Mouse (Mus musculus): ENCODE data around the gene Spata32. TPM values are rescaled to one million over a fixed set of nuclear protein-coding genes. Genes with fewer than 3 reads are reported as not detected.
A peak's percentile ranks its signal among the peaks of the same experiment; 100 is the strongest.

Gene Spata32
- polyA plus RNA-seq, 1 experiment from 2014 or later, result not detected

DNA sequence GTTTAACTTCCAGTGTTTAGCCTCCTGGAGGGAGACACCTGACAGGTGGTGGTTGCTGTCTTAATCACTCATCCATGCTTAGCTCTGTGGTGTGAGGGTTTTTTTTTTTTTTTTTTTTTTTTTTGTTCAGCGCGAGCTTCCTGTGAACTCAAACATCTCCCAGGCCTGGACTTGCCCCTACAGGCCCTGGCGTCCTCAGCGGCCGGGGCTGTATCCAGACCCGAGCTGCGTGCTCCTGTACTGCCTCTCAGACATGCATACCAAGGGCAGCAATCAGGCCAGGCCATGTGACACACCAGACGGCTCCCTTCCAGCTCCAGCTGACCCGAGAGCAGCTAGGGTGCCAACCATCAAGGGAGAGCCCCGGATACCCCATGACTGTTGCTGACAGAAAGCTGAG lies 18.7 kb upstream of the Spata32 start:
- no peak overlapping the region for H3K27ac ChIP-seq (ENCODE audit: low read depth, low read length)
- no peak overlapping the region for H3K4me3 ChIP-seq (ENCODE audit: low read depth, low read length)
- no peaks in the 10 kb centered on the region; the same call in 1 of the 2 replicates for H3K36me3 ChIP-seq (ENCODE audit: control insufficient read depth, insufficient read depth, low read length)
- ATAC-seq (replicated peaks; ENCODE audit: low FRiP score), result no peak
- no peak overlapping the region for H3K4me2 ChIP-seq
- no peaks in the 10 kb centered on the region for H3K9me3 ChIP-seq (ENCODE audit: control insufficient read depth, low read length)
- no peaks in the 10 kb centered on the region for H3K27me3 ChIP-seq (replicated peaks; ENCODE audit: control insufficient read depth, insufficient read depth, low read length)
- H3K4me1 ChIP-seq (replicated peaks; ENCODE audit: control insufficient read depth, insufficient read depth, low read length), result no peaks in the 10 kb centered on the region; the same call in 1 of the 2 replicates
- DNase-seq (ENCODE audit: low spot score), result no peak
- 80% methylated on average over 10 of the region's 10 CpGs for WGBS
- H3K9ac ChIP-seq (ENCODE audit: low read depth, low read length), result no peak overlapping the region

DNA sequence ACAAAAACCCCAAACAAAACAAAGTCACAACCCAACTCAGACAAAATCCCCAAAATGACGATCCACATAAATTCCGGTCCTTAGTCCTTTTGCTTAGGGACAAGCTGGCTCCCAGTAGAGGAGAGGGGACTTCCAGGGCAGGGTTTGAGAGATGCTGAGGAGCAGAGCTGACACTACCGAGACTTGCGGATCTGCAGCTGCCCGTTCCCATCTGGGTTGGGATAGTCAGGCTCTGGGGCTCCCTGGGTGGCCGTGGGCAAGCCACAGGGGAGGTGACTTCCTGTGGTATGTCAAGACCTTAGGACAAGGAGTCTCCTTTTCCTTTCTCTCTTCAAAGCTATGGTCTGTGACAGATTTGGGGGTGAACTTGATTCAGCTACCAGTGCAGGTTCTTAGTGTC lies 18.2 kb upstream of the Spata32 start:
- no peaks in the 10 kb centered on the region; the same call in 1 of the 2 replicates for H3K36me3 ChIP-seq (ENCODE audit: control insufficient read depth, insufficient read depth, low read length)
- 78% methylated on average over 6 of the region's 6 CpGs for WGBS
- H3K4me3 ChIP-seq (ENCODE audit: low read depth, low read length), result no peak overlapping the region
- H3K9ac ChIP-seq (ENCODE audit: low read depth, low read length), result no peak overlapping the region
- H3K9me3 ChIP-seq (ENCODE audit: control insufficient read depth, low read length), result no peaks in the 10 kb centered on the region
- no peaks in the 10 kb centered on the region for H3K27me3 ChIP-seq (replicated peaks; ENCODE audit: control insufficient read depth, insufficient read depth, low read length)
- no peaks in the 10 kb centered on the region; the same call in 1 of the 2 replicates for H3K4me1 ChIP-seq (replicated peaks; ENCODE audit: control insufficient read depth, insufficient read depth, low read length)
- DNase-seq (ENCODE audit: low spot score) (no peak), ATAC-seq (replicated peaks; ENCODE audit: low FRiP score) (no peak)
- no peak overlapping the region for H3K27ac ChIP-seq (ENCODE audit: low read depth, low read length)
- H3K4me2 ChIP-seq, result no peak overlapping the region

DNA sequence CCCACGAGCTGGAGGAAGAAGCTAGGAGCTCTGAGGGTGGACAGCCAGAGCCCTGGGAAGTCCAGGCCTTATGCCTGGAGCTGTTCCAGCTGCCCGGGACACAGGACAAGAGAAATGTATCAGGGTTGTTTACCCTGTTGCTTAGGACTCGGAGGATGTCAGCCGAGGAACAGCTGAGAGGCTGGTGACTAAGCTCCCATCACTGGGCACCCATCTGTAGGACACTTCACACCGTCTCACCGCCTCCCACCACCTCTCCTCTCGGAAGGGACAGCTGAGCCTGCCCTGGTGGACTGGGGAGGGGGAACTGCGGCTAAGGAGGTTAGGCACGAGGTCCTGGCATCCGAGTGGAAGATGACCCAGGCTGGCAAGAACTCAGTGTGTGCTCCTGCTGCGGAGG lies 17.5 kb upstream of the Spata32 start:
- no peaks in the 10 kb centered on the region for H3K9me3 ChIP-seq (ENCODE audit: control insufficient read depth, low read length)
- no peak overlapping the region for H3K27ac ChIP-seq (ENCODE audit: low read depth, low read length)
- no peak for ATAC-seq (replicated peaks; ENCODE audit: low FRiP score)
- no peak overlapping the region for H3K4me2 ChIP-seq
- H3K9ac ChIP-seq (ENCODE audit: low read depth, low read length), result no peak overlapping the region
- H3K27me3 ChIP-seq (replicated peaks; ENCODE audit: control insufficient read depth, insufficient read depth, low read length), result no peaks in the 10 kb centered on the region
- no peak for DNase-seq (ENCODE audit: low spot score)
- H3K4me1 ChIP-seq (replicated peaks; ENCODE audit: control insufficient read depth, insufficient read depth, low read length), result no peaks in the 10 kb centered on the region; the same call in 1 of the 2 replicates
- no peaks in the 10 kb centered on the region; the same call in 1 of the 2 replicates for H3K36me3 ChIP-seq (ENCODE audit: control insufficient read depth, insufficient read depth, low read length)
- H3K4me3 ChIP-seq (ENCODE audit: low read depth, low read length), result no peak overlapping the region
- 64% methylated on average over 11 of the region's 11 CpGs for WGBS

DNA sequence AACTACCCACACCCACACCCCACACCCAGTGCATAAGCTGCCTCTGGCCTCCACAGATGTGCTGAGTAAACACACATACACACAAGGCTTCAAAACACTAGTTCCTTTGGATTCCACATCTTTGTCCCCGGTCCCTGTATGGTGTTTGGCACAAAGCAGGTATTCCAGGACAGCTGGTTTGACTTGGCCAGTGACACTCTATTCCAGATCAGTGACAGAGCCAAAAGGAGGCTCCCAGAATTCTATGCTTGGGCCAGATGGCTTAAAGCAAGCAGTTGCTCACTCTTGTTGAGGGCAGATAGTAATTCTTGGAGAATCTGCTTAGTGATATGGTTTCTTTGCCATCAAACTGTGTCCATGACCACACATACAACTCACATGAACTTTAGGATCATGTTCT lies 16.2 kb upstream of the Spata32 start:
- DNase-seq (ENCODE audit: low spot score), result no peak
- no peak overlapping the region for H3K27ac ChIP-seq (ENCODE audit: low read depth, low read length)
- H3K27me3 ChIP-seq (replicated peaks; ENCODE audit: control insufficient read depth, insufficient read depth, low read length), result no peaks in the 10 kb centered on the region
- no peaks in the 10 kb centered on the region for H3K4me1 ChIP-seq (replicated peaks; ENCODE audit: control insufficient read depth, insufficient read depth, low read length)
- WGBS, result 79% methylated on average over 1 of the region's 1 CpGs
- no peak overlapping the region for H3K9ac ChIP-seq (ENCODE audit: low read depth, low read length)
- no peak overlapping the region for H3K4me2 ChIP-seq
- peaks cover 2% of the 10 kb centered on the region for H3K36me3 ChIP-seq (ENCODE audit: control insufficient read depth, insufficient read depth, low read length)
- H3K4me3 ChIP-seq (ENCODE audit: low read depth, low read length), result no peak overlapping the region
- ATAC-seq (replicated peaks; ENCODE audit: low FRiP score), result no peak
- H3K9me3 ChIP-seq (ENCODE audit: control insufficient read depth, low read length), result no peaks in the 10 kb centered on the region

DNA sequence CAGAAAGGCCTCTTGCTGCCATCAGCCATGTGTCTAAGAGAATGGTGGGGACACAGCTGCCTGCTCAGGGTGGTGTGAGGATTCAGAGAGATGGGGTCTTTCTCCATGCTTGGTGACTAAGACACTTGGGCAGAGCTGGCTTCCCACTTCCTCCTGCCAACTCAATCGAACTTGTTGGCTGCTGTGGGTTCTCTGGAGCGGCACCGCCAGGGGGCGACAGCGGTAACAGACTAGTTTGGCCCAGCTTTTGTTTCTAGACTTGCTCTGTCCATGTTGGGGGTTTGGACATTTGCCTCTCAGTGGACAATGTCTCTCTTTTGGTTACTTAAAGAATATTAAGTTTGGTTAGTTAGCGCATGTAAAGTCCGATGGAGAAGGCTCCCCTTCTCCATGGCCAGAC lies 14.7 kb upstream of the Spata32 start:
- Histone ChIP-seq H3K4me2 (no peak overlapping the region), H3K9me3 (ENCODE audit: control insufficient read depth, low read length) (no peaks in the 10 kb centered on the region), H3K27me3 (replicated peaks; ENCODE audit: control insufficient read depth, insufficient read depth, low read length) (no peaks in the 10 kb centered on the region), H3K27ac (ENCODE audit: low read depth, low read length) (no peak overlapping the region), H3K36me3 (ENCODE audit: control insufficient read depth, insufficient read depth, low read length) (peaks cover 4% of the 10 kb centered on the region), H3K4me3 (ENCODE audit: low read depth, low read length) (no peak overlapping the region), H3K9ac (ENCODE audit: low read depth, low read length) (no peak overlapping the region), H3K4me1 (replicated peaks; ENCODE audit: control insufficient read depth, insufficient read depth, low read length) (no peaks in the 10 kb centered on the region)
- DNase-seq (ENCODE audit: low spot score), result peak; percentile 64
- 28% methylated on average over 7 of the region's 7 CpGs for WGBS
- no peak for ATAC-seq (replicated peaks; ENCODE audit: low FRiP score)

DNA sequence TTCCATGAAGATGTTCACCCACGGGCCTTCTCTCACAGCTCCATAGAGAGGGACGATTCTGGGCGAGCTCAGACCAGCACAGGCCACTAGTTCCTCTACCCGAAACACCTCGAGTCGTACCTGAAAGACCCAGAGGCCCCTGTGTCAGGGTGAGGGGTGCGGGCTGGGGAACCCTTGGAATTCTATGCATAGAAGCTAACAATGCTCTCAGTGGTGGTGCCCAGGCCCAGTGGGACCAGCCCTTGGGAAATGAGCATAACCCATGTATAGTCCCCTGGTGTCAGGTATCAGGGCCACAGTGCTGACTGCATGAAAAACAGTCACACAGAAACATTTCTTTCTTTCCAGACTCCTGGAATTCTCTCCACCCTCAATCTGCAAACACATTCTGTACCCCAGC lies 13.1 kb upstream of the Spata32 start:
- H3K4me1 ChIP-seq (replicated peaks; ENCODE audit: control insufficient read depth, insufficient read depth, low read length), result 0 out of 2 replicates have a peak, but pooled peaks cover 2% of the 10 kb centered on the region
- no peaks in the 10 kb centered on the region for H3K9me3 ChIP-seq (ENCODE audit: control insufficient read depth, low read length)
- peaks cover 4% of the 10 kb centered on the region; the same call in 1 of the 2 replicates for H3K36me3 ChIP-seq (ENCODE audit: control insufficient read depth, insufficient read depth, low read length)
- H3K4me3 ChIP-seq (ENCODE audit: low read depth, low read length), result no peak overlapping the region
- H3K4me2 ChIP-seq, result no peak overlapping the region
- H3K9ac ChIP-seq (ENCODE audit: low read depth, low read length), result no peak overlapping the region
- 83% methylated on average over 7 of the region's 7 CpGs for WGBS
- H3K27ac ChIP-seq (ENCODE audit: low read depth, low read length), result no peak overlapping the region
- ATAC-seq (replicated peaks; ENCODE audit: low FRiP score) (no peak), DNase-seq (ENCODE audit: low spot score) (no peak)
- no peaks in the 10 kb centered on the region for H3K27me3 ChIP-seq (replicated peaks; ENCODE audit: control insufficient read depth, insufficient read depth, low read length)

DNA sequence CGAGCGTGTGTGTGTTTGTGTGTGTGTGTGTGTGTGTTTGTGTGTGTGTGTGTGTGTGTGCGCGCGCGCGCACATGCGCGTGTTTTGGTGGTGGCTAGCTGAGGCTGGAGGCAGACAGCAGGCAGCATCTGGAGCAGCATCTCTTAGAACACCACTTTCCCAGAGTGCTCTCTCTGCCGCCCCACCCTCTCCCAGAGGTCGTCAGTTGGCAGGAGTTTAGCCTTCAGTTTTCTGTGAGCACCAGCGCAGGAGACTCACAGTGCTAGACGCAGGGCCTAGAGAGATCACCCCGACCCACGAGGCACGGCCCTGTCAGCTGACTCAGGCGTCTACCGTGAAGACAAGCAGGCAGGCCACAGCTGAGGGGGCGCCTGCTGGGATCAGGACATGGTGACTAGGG lies 12.4 kb upstream of the Spata32 start:
- ATAC-seq (replicated peaks; ENCODE audit: low FRiP score), result no peak
- Histone ChIP-seq H3K36me3 (ENCODE audit: control insufficient read depth, insufficient read depth, low read length) (peaks cover 4% of the 10 kb centered on the region; the same call in 1 of the 2 replicates), H3K9me3 (ENCODE audit: control insufficient read depth, low read length) (no peaks in the 10 kb centered on the region), H3K4me1 (replicated peaks; ENCODE audit: control insufficient read depth, insufficient read depth, low read length) (0 out of 2 replicates have a peak, but pooled peaks cover 2% of the 10 kb centered on the region), H3K4me3 (ENCODE audit: low read depth, low read length) (no peak overlapping the region), H3K27ac (ENCODE audit: low read depth, low read length) (no peak overlapping the region), H3K27me3 (replicated peaks; ENCODE audit: control insufficient read depth, insufficient read depth, low read length) (no peaks in the 10 kb centered on the region), H3K4me2 (no peak overlapping the region), H3K9ac (ENCODE audit: low read depth, low read length) (no peak overlapping the region)
- DNase-seq (ENCODE audit: low spot score), result no peak
- WGBS, result 85% methylated on average over 19 of the region's 19 CpGs

DNA sequence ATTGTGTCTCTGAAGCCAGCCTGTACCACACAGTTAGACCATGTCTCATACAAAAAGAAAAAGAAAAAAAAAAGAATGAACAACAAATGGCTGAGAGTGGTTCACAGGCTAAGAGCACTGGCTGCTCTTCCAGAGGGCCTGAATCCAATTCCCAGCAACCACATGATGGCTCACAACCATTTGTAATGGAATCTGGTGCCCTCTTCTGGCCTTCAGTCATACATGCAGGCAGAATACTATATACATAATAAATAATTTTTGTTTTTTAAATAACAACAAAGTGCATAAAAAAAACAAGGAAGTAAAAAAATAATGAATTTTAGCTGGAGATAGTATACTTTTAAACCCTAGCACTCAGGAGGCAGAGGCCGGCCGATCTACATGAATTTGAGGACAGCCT lies 11.4 kb upstream of the Spata32 start:
- Histone ChIP-seq H3K27ac (ENCODE audit: low read depth, low read length) (no peak overlapping the region), H3K4me3 (ENCODE audit: low read depth, low read length) (no peak overlapping the region), H3K9ac (ENCODE audit: low read depth, low read length) (no peak overlapping the region), H3K4me1 (replicated peaks; ENCODE audit: control insufficient read depth, insufficient read depth, low read length) (peaks cover 5% of the 10 kb centered on the region; the same call in 1 of the 2 replicates), H3K27me3 (replicated peaks; ENCODE audit: control insufficient read depth, insufficient read depth, low read length) (no peaks in the 10 kb centered on the region), H3K9me3 (ENCODE audit: control insufficient read depth, low read length) (no peaks in the 10 kb centered on the region), H3K4me2 (no peak overlapping the region), H3K36me3 (ENCODE audit: control insufficient read depth, insufficient read depth, low read length) (peaks cover 4% of the 10 kb centered on the region)
- ATAC-seq (replicated peaks; ENCODE audit: low FRiP score) (no peak), DNase-seq (ENCODE audit: low spot score) (no peak)
- 94% methylated on average over 2 of the region's 2 CpGs for WGBS

DNA sequence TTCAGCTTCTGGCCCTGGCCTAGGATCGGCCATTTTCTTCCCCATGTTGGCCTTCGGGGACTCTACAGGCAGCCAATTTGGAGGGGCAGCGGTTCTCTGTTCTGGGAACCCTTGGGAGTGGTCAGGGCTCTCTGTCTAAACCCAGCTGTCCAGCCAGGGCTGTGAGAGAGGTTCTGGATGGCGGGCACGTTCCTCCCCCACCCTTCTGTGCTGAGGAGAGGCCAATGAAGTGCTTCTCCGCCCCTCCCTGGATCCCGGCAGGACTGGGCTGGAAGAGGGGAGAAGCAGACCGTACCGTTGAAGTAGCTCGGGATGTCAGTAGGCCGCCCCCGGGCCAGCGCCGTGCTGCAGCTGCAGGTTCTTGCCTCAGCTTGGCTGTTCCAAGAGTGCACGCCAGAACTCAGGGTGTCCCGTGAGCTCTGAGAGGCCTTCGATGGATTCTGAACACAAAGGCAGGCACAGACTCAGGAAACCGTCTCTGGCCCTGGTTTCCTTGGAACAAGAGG lies 5.8 kb upstream of the Spata32 start:
- no peaks in the 10 kb centered on the region for H3K9me3 ChIP-seq (ENCODE audit: control insufficient read depth, low read length)
- no peak overlapping the region for H3K4me3 ChIP-seq (ENCODE audit: low read depth, low read length)
- ATAC-seq (replicated peaks; ENCODE audit: low FRiP score) (no peak), DNase-seq (ENCODE audit: low spot score) (no peak)
- H3K27ac ChIP-seq (ENCODE audit: low read depth, low read length), result no peak overlapping the region; the same call in 1 of the 2 replicates
- WGBS, result 74% methylated on average over 18 of the region's 18 CpGs
- no peaks in the 10 kb centered on the region; the same call in none of the 2 replicates for H3K36me3 ChIP-seq (ENCODE audit: control insufficient read depth, insufficient read depth, low read length)
- no peak overlapping the region for H3K4me2 ChIP-seq
- H3K27me3 ChIP-seq (replicated peaks; ENCODE audit: control insufficient read depth, insufficient read depth, low read length), result peaks cover 2% of the 10 kb centered on the region; the same call in 1 of the 2 replicates
- no peak overlapping the region for H3K9ac ChIP-seq (ENCODE audit: low read depth, low read length)
- peaks cover 5% of the 10 kb centered on the region; the same call in 1 of the 2 replicates for H3K4me1 ChIP-seq (replicated peaks; ENCODE audit: control insufficient read depth, insufficient read depth, low read length)

Measured in liver, embryonic 11.5 days (tissue).